Mouse (Mus musculus) cortical plate, adult 2 months (tissue): ENCODE results near the gene Ms4a4d. TPM values are rescaled to one million over a fixed set of nuclear protein-coding genes. Genes with fewer than 3 reads are reported as not detected.
"Not testable (repeated sequence)": the region's sequence is repeated elsewhere in the genome, so short reads cannot be mapped to it uniquely, and the experiment has no call there.

ENCODE experiments used
- H3K27ac ChIP-seq: fragments of 200-500 bp; 2 replicates; pipeline ENCODE4 v1.5.1; 2012; ENCODE audit warnings: low read length, control low read depth, inconsistent platforms; ENCODE audit not compliant: insufficient read depth
- H3K4me1 ChIP-seq: fragments of 200-500 bp; 2 replicates; pipeline ENCODE4 v1.6.1; 2011; ENCODE audit warnings: low read length; ENCODE audit not compliant: control insufficient read depth, insufficient read depth
- H3K4me3 ChIP-seq: fragments of 200-500 bp; 2 replicates; pipeline ENCODE4 v1.5.1; 2011; ENCODE audit warnings: mild to moderate bottlenecking, low read length, control low read depth; ENCODE audit not compliant: insufficient read depth
- CTCF ChIP-seq: fragments of 200-500 bp; IDR thresholded peaks from 2 replicates; pipeline ENCODE4 v1.5.1; 2011; ENCODE audit warnings: mild to moderate bottlenecking, control low read depth, low read length; ENCODE audit not compliant: insufficient read depth; ENCODE audit errors: extremely low read depth
- POLR2A ChIP-seq: fragments of 200-500 bp; IDR thresholded peaks from 2 replicates; pipeline ENCODE4 v1.6.1; 2011; ENCODE audit warnings: mild to moderate bottlenecking, low read length, control low read depth; ENCODE audit not compliant: insufficient read depth; ENCODE audit errors: extremely low read depth
- polyA plus RNA-seq: library from polyadenylated mRNA; depleted of rRNA; stranded (reverse); fragments of >200 nt; gene quantifications from 2 replicates; pipeline ENCODE4 v1.2.3, GENCODE M21; 2012; rRNA removed

The Ms4a4d gene
- polyA plus RNA-seq, 1 experiment, result not detected

DNA sequence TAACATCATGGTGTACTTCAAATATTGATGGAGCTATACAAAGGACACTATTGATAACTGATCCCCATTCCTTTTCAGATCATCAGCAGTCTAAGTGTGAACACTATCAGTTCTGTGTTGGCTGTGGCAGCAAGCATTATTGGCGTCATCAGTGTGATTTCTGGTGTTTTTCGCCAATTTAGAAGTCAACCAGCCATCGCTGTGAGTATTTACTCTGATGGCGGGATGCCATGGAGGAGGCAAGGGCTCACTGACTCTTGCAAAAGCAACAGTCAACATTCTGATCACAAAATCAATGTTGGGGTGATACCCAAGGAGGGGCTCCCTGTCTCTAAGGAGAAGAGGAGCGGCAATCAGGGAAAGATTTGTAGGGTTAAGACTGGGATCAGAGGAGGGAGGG lies 18.1 kb downstream of the Ms4a4d start:
- no peaks in the 10 kb centered on the region for H3K4me1 ChIP-seq
- TF ChIP-seq CTCF (no peak), POLR2A (no peak)
- H3K27ac ChIP-seq, result no peak overlapping the region
- no peak overlapping the region for H3K4me3 ChIP-seq

DNA sequence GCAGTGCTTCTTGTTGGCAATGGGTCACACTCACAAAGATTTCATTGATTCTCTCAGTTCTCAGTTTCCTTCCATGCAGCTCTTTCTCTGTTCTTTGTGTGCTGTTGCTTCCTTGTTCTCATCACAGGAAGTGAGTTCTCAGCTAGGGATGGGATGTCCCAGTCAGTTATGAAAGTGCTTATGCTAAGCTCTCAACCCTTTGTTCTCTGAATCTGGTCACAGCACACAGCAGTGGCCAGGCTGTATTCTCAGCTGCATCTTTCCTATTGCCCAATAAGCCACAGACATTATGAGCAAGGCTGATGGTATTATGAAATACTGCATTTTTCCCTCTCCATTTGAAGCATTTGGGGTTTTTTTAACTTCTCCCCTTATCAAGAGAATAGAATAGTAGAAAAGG lies 23.0 kb downstream of the Ms4a4d start:
- H3K4me1 ChIP-seq, H3K27ac ChIP-seq: not testable (repeated sequence)

DNA sequence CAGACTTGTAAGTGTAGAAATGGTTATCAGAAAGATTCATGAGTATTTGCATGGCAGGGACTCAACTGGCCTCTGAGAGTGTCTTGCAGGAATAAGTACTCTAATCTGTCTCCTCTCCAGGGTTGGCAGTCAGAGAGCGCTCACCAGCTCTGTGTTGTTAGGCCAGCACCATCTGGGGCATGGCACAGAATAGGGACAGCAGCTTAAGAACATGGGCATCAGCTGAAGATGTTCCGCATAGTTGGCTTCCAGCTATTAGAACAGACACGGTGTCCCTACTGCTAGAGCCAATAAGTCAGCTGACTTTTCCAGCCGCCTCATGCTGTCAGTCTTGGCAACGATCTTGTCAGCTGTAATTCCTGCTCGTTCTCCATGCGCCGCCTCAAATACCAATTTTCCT lies 38.4 kb downstream of the Ms4a4d start:
- TF ChIP-seq POLR2A (no peak), CTCF (no peak)
- Histone ChIP-seq H3K4me1 (no peaks in the 10 kb centered on the region), H3K27ac (no peak overlapping the region), H3K4me3 (no peak overlapping the region)

More for the DNA sequence above, 23.0 kb downstream of the Ms4a4d start:
- not testable (repeated sequence) for H3K4me3 ChIP-seq

DNA sequence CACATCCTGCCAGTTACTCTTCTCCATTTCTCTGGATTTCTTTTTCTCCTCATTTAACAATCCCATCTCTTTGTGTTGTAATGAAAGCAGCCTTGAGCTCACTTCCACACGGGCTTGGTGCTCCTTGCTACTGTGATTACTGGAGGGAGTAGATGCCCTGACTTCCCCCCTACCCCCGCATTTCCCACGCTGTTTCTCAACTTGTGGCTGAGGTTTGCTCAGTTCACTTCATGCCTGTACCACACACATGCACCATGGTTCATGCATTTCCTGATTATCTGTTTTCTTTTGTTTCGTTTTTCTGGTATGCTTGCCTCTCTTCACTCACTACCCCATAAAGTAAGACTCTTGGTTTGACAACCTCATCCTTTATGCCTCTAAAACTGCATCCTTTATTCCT lies 52.6 kb downstream of the Ms4a4d start:
- Histone ChIP-seq H3K4me3 (no peak overlapping the region), H3K4me1 (no peaks in the 10 kb centered on the region), H3K27ac (no peak overlapping the region)
- TF ChIP-seq POLR2A (no peak), CTCF (no peak)

DNA sequence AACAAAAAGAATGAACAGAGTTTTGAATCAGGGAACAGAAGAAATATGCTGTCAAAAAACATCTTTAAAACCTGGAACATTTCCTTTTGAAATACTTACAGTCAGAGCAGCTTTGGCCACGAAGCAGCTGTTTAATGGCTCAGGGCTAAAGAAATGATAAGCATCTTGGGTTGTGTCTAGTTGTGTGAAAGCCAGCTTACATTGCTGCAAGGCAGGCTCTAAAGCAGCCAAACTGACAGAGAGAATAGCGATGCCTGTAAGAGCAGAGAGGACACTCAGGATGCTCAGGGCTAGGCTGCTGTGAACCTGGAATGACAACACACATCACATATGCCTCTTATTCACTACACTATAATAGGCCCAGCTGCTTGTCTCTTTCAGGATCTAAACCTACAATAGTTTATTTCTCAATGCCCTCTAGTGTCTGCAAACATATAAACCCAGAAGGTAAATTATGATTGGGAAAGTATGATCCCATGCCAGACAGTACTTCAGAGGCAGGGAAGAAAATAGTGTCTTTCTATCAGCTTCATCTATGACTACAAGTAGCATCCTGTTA lies 53.4 kb downstream of the Ms4a4d start:
- Histone ChIP-seq H3K4me1 (no peaks in the 10 kb centered on the region), H3K27ac (no peak overlapping the region), H3K4me3 (no peak overlapping the region)
- TF ChIP-seq CTCF (no peak), POLR2A (no peak)

DNA sequence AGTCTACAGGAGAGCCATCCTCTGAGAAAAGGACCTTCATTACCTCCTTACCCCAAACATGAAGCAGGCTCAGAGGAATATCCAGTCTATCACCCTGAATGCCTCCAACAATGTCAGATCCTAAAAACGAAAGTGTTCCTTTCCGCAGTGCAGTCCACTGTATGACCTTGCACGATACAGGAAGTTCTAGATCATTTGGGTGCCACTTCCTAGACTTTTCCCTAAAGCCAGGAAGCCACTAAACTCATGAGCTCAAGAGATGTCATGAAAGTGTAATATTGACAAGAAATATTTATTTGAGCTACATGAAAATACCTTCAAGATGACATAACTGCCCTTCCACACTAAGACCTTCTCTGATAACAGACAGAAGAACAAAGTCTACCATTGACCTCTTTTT lies 64.7 kb downstream of the Ms4a4d start:
- H3K4me3 ChIP-seq, result no peak overlapping the region

DNA sequence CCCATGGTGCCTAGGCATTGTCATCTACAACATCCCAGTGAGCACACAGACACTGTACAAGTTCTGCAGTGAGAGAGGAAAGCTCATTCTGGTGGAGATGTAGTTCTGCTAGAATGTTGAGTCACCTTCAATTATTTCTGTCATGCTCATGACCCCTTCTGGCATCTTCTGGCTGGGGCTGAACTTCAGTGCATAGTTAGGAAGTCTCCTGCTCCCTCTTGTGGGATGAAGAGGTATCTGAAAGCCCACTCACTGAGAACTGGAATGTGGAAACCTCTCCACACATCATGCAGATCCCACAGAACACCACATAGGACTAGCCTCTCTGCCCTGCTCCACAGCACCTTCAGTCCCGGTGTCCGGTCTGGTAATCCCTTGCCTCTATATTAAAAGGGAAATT lies 65.4 kb downstream of the Ms4a4d start:
- no peak overlapping the region for H3K27ac ChIP-seq
- TF ChIP-seq CTCF (peak; percentile 53), POLR2A (no peak)

More for the DNA sequence above, 64.7 kb downstream of the Ms4a4d start:
- Histone ChIP-seq H3K4me1 (no peaks in the 10 kb centered on the region; the same call in 1 of the 2 replicates), H3K27ac (no peak overlapping the region)
- TF ChIP-seq POLR2A (no peak), CTCF (no peak)

DNA sequence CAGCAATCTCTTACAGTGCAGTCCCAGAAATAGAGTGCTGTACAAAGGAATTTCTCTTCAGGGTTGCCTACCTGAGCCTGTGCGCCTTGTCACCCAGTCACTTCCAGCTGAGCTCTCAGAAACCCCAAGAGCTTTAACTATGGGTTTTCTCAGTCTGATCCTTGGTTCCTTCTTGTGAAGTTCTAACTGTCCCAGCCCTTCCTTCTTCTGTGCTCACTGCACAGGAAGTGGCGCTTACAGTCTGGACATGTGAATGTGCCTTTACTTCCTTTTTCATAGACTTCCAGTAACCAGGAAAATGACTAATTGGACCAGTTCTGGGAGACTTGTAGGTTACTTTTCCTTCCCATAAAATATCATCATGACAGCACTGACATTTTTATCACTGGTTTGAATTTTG lies 68.0 kb downstream of the Ms4a4d start, which contains the start of gene Ms4a6d:
Gene Ms4a6d, minus strand, starts transcription at position 247 of the 400 bp plus-strand sequence.
- no peak for TF ChIP-seq CTCF
- TF ChIP-seq POLR2A, result no peak
- H3K4me3 ChIP-seq, result no peak within 1 kb of the TSS
- H3K27ac ChIP-seq, result no peak within 1 kb of the TSS
- no peaks in the 10 kb centered on the region; the same call in 1 of the 2 replicates for H3K4me1 ChIP-seq

More for the DNA sequence above, 65.4 kb downstream of the Ms4a4d start:
- no peaks in the 10 kb centered on the region; the same call in 1 of the 2 replicates for H3K4me1 ChIP-seq
- H3K4me3 ChIP-seq, result no peak overlapping the region

Other genes starting within 250 kb of the Ms4a4d start
- 0.08 and 0.15 TPM in 2 replicates for gene Ms4a14, start 222.3 kb upstream of the Ms4a4d start, polyA plus RNA-seq
- gene Ms4a7, start 200.7 kb upstream of the Ms4a4d start, polyA plus RNA-seq, result 0.66 and 1.0 TPM in 2 replicates
- 0.17 and 0.21 TPM in 2 replicates for gene Ms4a4a, start 161.3 kb upstream of the Ms4a4d start, polyA plus RNA-seq
- gene Ms4a4c, start 132.0 kb upstream of the Ms4a4d start, polyA plus RNA-seq, result 0.17 TPM in 1 of 2 replicates, not detected in the other
- gene Ms4a4b, start 93.2 kb upstream of the Ms4a4d start, polyA plus RNA-seq, result 0.44 and 0.78 TPM in 2 replicates
- gene Ms4a6c, start 67.4 kb upstream of the Ms4a4d start, polyA plus RNA-seq, result 0.86 and 1.3 TPM in 2 replicates
- 0.31 and 0.62 TPM in 2 replicates for gene Gm8369, start 50.9 kb upstream of the Ms4a4d start, polyA plus RNA-seq
- gene Ms4a6b, start 20.3 kb upstream of the Ms4a4d start, polyA plus RNA-seq, result 2.0 and 2.2 TPM in 2 replicates
- 1.5 and 1.8 TPM in 2 replicates for gene Ms4a6d, start 68.0 kb downstream of the Ms4a4d start, polyA plus RNA-seq
- 0.06 TPM in 1 of 2 replicates, not detected in the other for gene Ms4a2, start 86.9 kb downstream of the Ms4a4d start, polyA plus RNA-seq
- gene Ms4a3, start 104.0 kb downstream of the Ms4a4d start, polyA plus RNA-seq, result not detected in 2 replicates
- not detected in 2 replicates for gene Oosp2, start 123.8 kb downstream of the Ms4a4d start, polyA plus RNA-seq
- not detected in 2 replicates for gene Oosp1, start 154.3 kb downstream of the Ms4a4d start, polyA plus RNA-seq
- not detected in 2 replicates for gene Oosp3, start 160.3 kb downstream of the Ms4a4d start, polyA plus RNA-seq
- not detected in 2 replicates for gene Gif, start 210.8 kb downstream of the Ms4a4d start, polyA plus RNA-seq
- gene Mrpl16, start 233.6 kb downstream of the Ms4a4d start, polyA plus RNA-seq, result 38.9 and 39.5 TPM in 2 replicates